Mouse (Mus musculus) heart, postnatal 0 days (tissue): ENCODE measurements at regions not wholly inside any gene's neighbourhood (a gene's known extent, or its start where the extent isn't known, plus 50 kb on each side); places are given as distances from the start of the nearest gene placed in this dataset.

ENCODE experiments used
- CTCF ChIP-seq: IDR thresholded peaks from 2 replicates; pipeline ENCODE4 v1.5.1; 2016; ENCODE audit warnings: antibody characterized with exemption, control low read depth, low read depth
- EP300 ChIP-seq: IDR thresholded peaks from 2 replicates; pipeline ENCODE4 v1.6.1; 2016; ENCODE audit warnings: antibody characterized with exemption, low read depth

DNA sequence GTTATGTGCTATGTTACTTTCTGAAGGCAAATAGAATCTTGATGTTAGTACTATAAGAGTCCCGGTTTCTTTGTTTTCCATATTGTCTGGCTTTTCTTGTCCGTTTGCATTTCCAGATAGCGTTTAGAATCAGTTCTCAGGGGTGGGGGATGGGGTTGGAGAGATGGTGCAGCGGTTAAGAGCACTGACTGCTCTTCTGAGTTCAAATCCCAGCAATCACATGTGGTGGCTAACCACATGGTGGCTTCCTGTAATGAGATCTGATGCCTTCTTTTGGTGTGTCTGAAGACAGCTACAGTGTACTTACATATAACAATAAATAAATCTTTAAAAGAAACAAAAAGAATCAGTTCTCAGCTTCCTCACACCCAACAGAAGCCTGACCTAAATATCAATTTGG, 623.5 kb upstream of the Gm10131 start:
- TF ChIP-seq EP300 (no peak), CTCF (no peak)
